Mouse (Mus musculus) intestine, postnatal 0 days (tissue): ENCODE measurements around the gene Usb1. TPM values are rescaled to one million over a fixed set of nuclear protein-coding genes. Genes with fewer than 3 reads are reported as not detected.

Experiments
- ATAC-seq: fragments of 200-750 bp; cut with Nextera tagmentation; 2 replicates; pipeline ENCODE4 v1.8.0; 2017; ENCODE audit warnings: mild to moderate bottlenecking, moderate TSS enrichment, moderate library complexity
- H3K27ac ChIP-seq: fragments of 300-500 bp; sonication (generic); 2 replicates; pipeline ENCODE4 v1.5.1; 2014; ENCODE audit warnings: mild to moderate bottlenecking, low read depth, low read length, moderate library complexity
- H3K27me3 ChIP-seq: fragments of 300-500 bp; sonication (generic); replicated peaks from 2 replicates; pipeline ENCODE4 v1.6.1; 2014; ENCODE audit warnings: low read length, mixed read lengths; ENCODE audit not compliant: control insufficient read depth, insufficient read depth
- H3K36me3 ChIP-seq: fragments of 300-500 bp; sonication (generic); 2 replicates; pipeline ENCODE4 v1.6.1; 2014; ENCODE audit warnings: mild to moderate bottlenecking, moderate library complexity; ENCODE audit not compliant: control insufficient read depth, insufficient read depth
- H3K4me1 ChIP-seq: fragments of 300-500 bp; sonication (generic); replicated peaks from 2 replicates; pipeline ENCODE4 v1.6.1; 2014; ENCODE audit warnings: antibody characterized with exemption, low read length, mixed read lengths; ENCODE audit not compliant: control insufficient read depth, insufficient read depth
- H3K4me2 ChIP-seq: fragments of 300-500 bp; sonication (generic); replicated peaks from 2 replicates; pipeline ENCODE4 v1.6.1; 2014; ENCODE audit warnings: low read depth, mild to moderate bottlenecking, moderate library complexity
- H3K4me3 ChIP-seq: fragments of 300-500 bp; sonication (generic); 2 replicates; pipeline ENCODE4 v1.5.1; 2014; ENCODE audit warnings: low read depth, low read length
- H3K9ac ChIP-seq: fragments of 300-500 bp; sonication (generic); 2 replicates; pipeline ENCODE4 v1.6.1; 2014; ENCODE audit warnings: mild to moderate bottlenecking, low read depth, low read length
- H3K9me3 ChIP-seq: fragments of 300-500 bp; sonication (generic); 2 replicates; pipeline ENCODE4 v1.6.1; 2016; ENCODE audit warnings: mixed run types; ENCODE audit not compliant: control insufficient read depth
- CTCF ChIP-seq: sonication (generic); IDR thresholded peaks from 2 replicates; pipeline ENCODE4 v1.5.1; 2016; ENCODE audit warnings: low read depth, mild to moderate bottlenecking, control low read depth, antibody characterized with exemption, moderate library complexity
- WGBS: fragments of 180-500 bp; shearing (Covaris S2); extraction: QIAGEN DNeasy Blood & Tissue Kit; methylation state at CpG from one replicate; pipeline ENCODE4 v1.1.7; 2014; 5-methylcytosine and 5-hydroxymethylcytosine counted together
- polyA plus RNA-seq: library from polyadenylated mRNA; unstranded; fragments of >200 nt; fragmentation: Nextera tagmentation; extraction: Ambion mirVana; gene quantifications from 2 replicates; pipeline ENCODE4 v1.2.1, GENCODE M21; 2015

The Usb1 gene
- 22.3 and 25.6 TPM in 2 replicates for polyA plus RNA-seq

DNA sequence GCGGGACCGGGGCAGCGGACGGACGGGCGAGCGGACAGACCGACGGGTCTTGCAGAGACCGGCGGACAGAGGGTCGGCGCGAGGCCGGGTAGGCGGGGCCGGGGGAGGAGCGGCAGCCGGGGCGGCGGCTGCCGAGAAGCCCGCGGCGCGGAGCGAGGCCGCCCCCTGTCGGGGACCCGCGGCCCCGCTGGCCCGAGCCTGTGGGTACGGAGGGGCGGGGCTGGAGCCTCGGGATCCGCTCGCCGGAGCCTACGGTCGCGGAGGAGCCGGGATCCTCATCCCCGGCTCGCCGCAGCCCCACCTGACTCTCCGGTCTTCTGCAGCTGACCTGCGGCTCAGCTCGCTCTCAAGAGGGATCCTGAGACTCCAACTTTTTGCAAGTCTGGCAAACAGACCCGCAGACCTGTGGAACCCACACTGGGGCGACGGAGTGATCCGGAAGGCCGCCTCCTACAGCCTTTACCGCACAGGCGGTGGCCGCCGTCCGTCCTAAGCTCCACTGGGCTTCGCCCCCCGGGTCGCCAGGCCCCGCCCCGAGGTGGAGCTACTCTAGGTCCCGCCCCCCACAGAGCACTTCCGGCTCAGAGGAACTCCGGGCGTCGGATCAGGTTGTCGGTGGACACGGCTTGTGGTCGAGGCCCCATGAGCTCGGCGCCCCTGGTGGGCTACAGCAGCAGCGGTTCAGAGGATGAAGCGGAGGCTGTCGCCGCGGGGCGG, at the start of gene Usb1, which contains the start of gene Zfp319:
Gene Usb1 (plus strand): TSS at position 565 of the 717 bp plus-strand sequence.
Gene Zfp319 (minus strand): TSS at position 231 of the 717 bp plus-strand sequence.
- Histone ChIP-seq H3K9ac (peak within 1 kb of the TSS; percentile 78), H3K36me3 (peaks cover 45% of the 10 kb centered on the region), H3K27me3 (no peaks in the 10 kb centered on the region), H3K27ac (peak within 1 kb of the TSS; percentile 96), H3K4me1 (0 out of 2 replicates have a peak, but pooled peaks cover 8% of the 10 kb centered on the region), H3K4me2 (peak within 1 kb of the TSS; percentile 84), H3K4me3 (peak within 1 kb of the TSS; percentile 85), H3K9me3 (no peaks in the 10 kb centered on the region)
- ATAC-seq, result peak; percentile 94
- under 1% methylated on average over 68 of the region's 80 CpGs for WGBS
- TF ChIP-seq CTCF, result peak; percentile 73

DNA sequence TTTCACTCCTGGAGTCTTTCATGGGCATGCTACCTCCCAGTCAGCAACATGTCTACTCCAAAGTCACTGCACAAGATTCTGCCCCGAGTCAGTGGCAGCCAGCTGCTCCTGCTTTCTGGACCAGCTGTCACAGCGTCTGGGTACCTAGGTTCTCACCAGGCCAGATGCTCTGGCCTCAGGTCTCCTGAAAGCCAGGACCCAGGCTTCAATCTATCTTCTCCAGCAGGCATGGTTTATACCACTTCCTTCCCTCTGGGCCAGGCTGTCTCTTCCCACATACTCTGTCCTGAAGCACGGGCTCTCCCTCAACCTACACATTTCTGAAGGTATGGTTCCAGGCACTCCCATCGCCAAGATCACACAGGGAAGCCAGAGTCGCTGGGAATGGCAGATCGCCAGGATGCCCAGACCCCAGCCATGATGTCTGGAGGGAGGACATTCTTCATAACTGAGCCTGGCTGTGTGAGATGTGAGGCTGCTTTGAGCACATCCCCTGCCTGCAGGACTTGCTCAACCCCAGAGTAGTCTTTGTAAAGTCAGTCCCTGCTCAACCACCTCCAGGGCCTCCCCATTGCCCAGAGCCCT, 42.9 kb upstream of the Usb1 start:
- no peak overlapping the region for H3K4me2 ChIP-seq
- no peak for TF ChIP-seq CTCF
- 60% methylated on average over 6 of the region's 6 CpGs for WGBS
- no peak overlapping the region for H3K4me3 ChIP-seq
- no peak overlapping the region for H3K9ac ChIP-seq
- H3K27ac ChIP-seq, result no peak overlapping the region
- ATAC-seq, result no peak
- no peaks in the 10 kb centered on the region for H3K4me1 ChIP-seq
- no peaks in the 10 kb centered on the region for H3K9me3 ChIP-seq
- H3K27me3 ChIP-seq, result no peaks in the 10 kb centered on the region
- H3K36me3 ChIP-seq, result no peaks in the 10 kb centered on the region

DNA sequence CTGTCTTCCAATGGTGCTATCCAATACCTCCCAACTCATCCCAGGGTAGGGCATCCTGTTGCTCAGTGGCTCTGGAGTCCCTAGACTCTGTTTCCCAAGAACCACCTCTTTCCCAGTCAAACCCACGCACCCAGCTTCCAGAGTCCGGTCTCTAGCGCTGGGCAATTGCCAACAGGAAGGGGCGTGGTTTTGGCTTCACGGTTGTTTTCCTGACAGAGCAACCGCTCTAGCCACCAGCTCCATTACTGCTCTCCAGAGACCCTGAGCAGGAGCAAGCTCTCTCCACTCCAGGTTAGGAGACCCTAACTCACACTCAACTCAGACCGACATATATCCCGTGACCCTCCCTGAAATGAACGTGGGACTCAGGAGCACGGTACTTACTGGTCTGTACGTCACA, 38.9 kb upstream of the Usb1 start:
- no peaks in the 10 kb centered on the region for H3K36me3 ChIP-seq
- no peak for TF ChIP-seq CTCF
- H3K9me3 ChIP-seq, result no peaks in the 10 kb centered on the region
- H3K4me3 ChIP-seq, result 0 out of 2 replicates have a peak overlapping the region, but pooled peaks have one; percentile 9
- peak; percentile 25; the same call in 1 of the 2 replicates for ATAC-seq
- H3K4me1 ChIP-seq, result no peaks in the 10 kb centered on the region
- H3K27ac ChIP-seq, result no peak overlapping the region
- peak overlapping the region; percentile 37 for H3K4me2 ChIP-seq
- no peak overlapping the region for H3K9ac ChIP-seq
- 61% methylated on average over 11 of the region's 11 CpGs for WGBS
- H3K27me3 ChIP-seq, result no peaks in the 10 kb centered on the region

DNA sequence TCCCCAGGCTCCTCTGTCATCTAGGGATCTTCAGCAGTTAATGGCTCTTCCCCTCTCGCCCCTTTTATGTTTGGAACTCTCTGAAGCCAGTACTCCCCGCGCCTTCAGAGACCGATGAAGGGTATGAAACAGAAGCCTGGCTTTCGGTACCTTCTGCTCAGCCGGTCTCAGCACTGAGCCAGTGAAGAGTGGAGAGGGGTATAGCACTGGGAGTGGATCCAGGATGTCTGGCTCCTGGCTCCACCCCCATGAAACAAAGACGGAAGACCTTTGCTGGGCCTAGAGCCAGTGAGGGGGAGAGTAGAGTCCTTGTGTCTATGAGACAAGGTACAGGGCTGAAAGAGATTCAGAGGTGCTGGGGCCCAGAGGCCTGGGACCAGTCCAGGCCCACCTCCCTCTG, 38.2 kb upstream of the Usb1 start:
- Histone ChIP-seq H3K27me3 (no peaks in the 10 kb centered on the region), H3K4me3 (0 out of 2 replicates have a peak overlapping the region, but pooled peaks have one; percentile 9), H3K36me3 (no peaks in the 10 kb centered on the region), H3K27ac (no peak overlapping the region), H3K9ac (no peak overlapping the region; the same call in 1 of the 2 replicates), H3K4me2 (peak overlapping the region; percentile 37; the same call in 1 of the 2 replicates), H3K4me1 (no peaks in the 10 kb centered on the region), H3K9me3 (no peaks in the 10 kb centered on the region)
- ATAC-seq, result no peak
- WGBS, result 69% methylated on average over 7 of the region's 7 CpGs
- TF ChIP-seq CTCF, result no peak

DNA sequence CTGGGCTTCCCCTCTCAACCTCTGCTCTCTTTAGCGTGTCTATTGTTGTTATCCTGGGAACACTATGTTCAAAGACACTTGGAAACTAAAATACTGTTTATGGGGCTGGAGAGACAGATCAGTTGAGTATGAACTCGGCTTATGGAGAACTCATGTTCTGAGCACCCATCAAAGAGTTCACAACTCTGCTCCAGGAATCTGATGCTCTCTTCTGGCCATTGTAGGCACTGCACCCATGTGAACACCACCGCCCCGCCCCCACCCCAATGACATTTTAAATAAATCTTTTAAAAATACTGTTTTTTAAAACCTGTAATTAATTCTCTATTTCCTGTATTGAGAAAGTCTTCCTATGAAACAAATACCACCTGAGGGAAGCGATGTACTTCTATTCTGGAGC, 29.7 kb upstream of the Usb1 start:
- no peaks in the 10 kb centered on the region for H3K9me3 ChIP-seq
- no peaks in the 10 kb centered on the region for H3K36me3 ChIP-seq
- H3K27me3 ChIP-seq, result no peaks in the 10 kb centered on the region
- no peak overlapping the region for H3K4me3 ChIP-seq
- no peak overlapping the region for H3K9ac ChIP-seq
- peak; percentile 80 for TF ChIP-seq CTCF
- H3K27ac ChIP-seq, result no peak overlapping the region
- ATAC-seq, result no peak
- WGBS, result 24% methylated on average over 5 of the region's 5 CpGs
- no peak overlapping the region for H3K4me2 ChIP-seq
- no peaks in the 10 kb centered on the region for H3K4me1 ChIP-seq

DNA sequence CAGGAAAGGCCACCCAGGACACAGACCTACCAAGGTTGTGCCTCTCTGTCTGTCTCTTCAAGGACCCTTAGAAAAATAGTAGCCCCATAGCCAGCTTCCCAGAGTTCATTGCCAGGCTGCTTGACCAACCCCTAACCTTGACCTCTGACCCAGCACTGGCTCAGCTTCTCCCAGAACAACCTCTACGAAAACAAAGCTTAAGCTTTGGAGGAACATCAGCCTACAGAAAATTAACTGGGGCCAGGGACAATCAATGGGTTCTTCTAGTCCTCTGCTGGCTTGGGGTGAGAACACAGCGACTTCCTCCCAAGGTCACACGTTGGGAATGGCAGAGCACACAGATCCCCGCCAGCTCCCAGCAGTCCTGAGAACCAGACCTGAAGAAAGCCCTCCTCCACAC, 26.6 kb upstream of the Usb1 start:
- H3K4me1 ChIP-seq, result no peaks in the 10 kb centered on the region
- H3K4me3 ChIP-seq, result no peak overlapping the region
- H3K9ac ChIP-seq, result no peak overlapping the region
- TF ChIP-seq CTCF, result no peak
- H3K27me3 ChIP-seq, result no peaks in the 10 kb centered on the region
- no peak for ATAC-seq
- WGBS, result 57% methylated on average over 4 of the region's 4 CpGs
- no peak overlapping the region for H3K27ac ChIP-seq
- H3K4me2 ChIP-seq, result no peak overlapping the region
- no peaks in the 10 kb centered on the region for H3K36me3 ChIP-seq
- no peaks in the 10 kb centered on the region for H3K9me3 ChIP-seq
